Mouse (Mus musculus) gonadal fat pad, adult 2 months (tissue): ENCODE measurements around the gene Gm14459. TPM values are rescaled to one million over a fixed set of nuclear protein-coding genes. Genes with fewer than 3 reads are reported as not detected.
"Not testable (repeated sequence)": the region's sequence is repeated elsewhere in the genome, so short reads cannot be mapped to it uniquely, and the experiment has no call there.

Source experiments
- DNase-seq: peaks from one replicate; pipeline ENCODE4 v3.0.0-alpha.2; 2012; ENCODE audit warnings: low read depth
- polyA plus RNA-seq: library from polyadenylated mRNA; depleted of rRNA; stranded (reverse); fragments of >200 nt; gene quantifications from 2 replicates; pipeline ENCODE4 v1.2.3, GENCODE M21; 2012; rRNA removed

Gm14459 gene
- not detected in 2 replicates for polyA plus RNA-seq

DNA sequence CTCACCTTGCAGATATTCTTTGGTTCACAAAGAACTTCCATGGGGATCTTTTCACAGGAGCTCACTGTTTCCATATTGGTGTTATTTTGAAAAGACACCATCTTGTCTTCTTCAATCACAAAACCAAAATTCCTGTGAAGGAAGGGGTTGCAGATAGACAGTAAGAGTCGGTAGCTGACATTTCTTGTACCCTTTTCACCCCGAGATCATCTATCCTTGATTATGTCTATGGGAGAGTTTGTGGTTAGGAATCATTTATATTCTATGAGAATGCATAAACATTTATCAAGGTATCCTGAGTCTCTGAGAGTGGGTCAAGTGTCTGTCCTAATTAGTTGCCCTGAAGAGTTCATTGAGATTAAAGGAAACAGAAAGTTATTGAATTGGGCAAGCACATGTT is at the start of gene Gm14459:
Gm14459 (minus strand) TSS at position 101 of the 400 bp plus-strand sequence.
- no peak for DNase-seq

DNA sequence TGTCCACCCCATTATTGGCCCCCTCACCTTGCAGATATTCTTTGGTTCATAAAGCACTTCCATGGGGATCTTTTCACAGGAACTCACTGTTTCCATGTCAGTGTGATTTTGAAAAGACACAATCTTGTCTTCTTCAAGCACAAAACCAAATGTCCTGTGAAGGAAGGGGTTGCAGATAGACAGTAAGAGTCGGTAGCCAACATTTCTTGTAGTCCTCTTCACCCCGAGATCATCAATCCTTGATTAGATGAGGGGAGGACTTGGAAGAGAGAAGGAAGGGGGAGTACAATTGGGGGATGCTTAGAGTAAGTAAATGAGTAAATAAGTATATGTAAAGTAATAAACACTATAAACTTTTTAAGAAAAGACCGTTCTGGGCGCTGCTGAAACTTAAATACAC is 23.4 kb upstream of the Gm14459 start, which contains the start of gene Ssxb6:
Ssxb6 (minus strand) TSS at position 101 of the 400 bp plus-strand sequence.
- not testable (repeated sequence) for DNase-seq

Other genes with a start within 250 kb of the Gm14459 start
- gene Ssxb10, start 197.5 kb downstream of the Gm14459 start, polyA plus RNA-seq: not detected in 2 replicates
- gene Ssxb9, start 158.0 kb downstream of the Gm14459 start, polyA plus RNA-seq: not detected in 2 replicates
- not detected in 2 replicates for gene Ssxb1, start 111.6 kb downstream of the Gm14459 start, polyA plus RNA-seq
- not detected in 2 replicates for gene Ssxb2, start 63.2 kb downstream of the Gm14459 start, polyA plus RNA-seq
- not detected in 2 replicates for gene Ssxb6, start 23.3 kb upstream of the Gm14459 start, polyA plus RNA-seq
- gene Ssxb3, start 66.9 kb upstream of the Gm14459 start, polyA plus RNA-seq: not detected in 2 replicates
- gene Ssxb8, start 165.9 kb upstream of the Gm14459 start, polyA plus RNA-seq: not detected in 2 replicates
- gene Ssx9, start 223.5 kb upstream of the Gm14459 start, polyA plus RNA-seq: not detected in 2 replicates